Mouse (Mus musculus): Measurements from ENCODE around the gene Pfn1. TPM values are rescaled to one million over a fixed set of nuclear protein-coding genes. Genes with fewer than 3 reads are reported as not detected.

The Pfn1 gene
- total RNA-seq, 4 experiments from 2014 or later: 218 to 265 (median 251) TPM

Other genes starting within 250 kb of the Pfn1 start
- gene Pelp1, start 244.6 kb downstream of the Pfn1 start, total RNA-seq (2022): 10 to 100 TPM; 19.6 to 23.3 (median 20.6) TPM
- gene Arrb2, start 222.0 kb downstream of the Pfn1 start, total RNA-seq (2022): 1 to 10 TPM; 5.9 to 9.2 (median 7.4) TPM
- 1 to 10 TPM; 4.1 to 5.3 (median 4.6) TPM for gene Med11, start 202.7 kb downstream of the Pfn1 start, total RNA-seq (2022)
- under 1 TPM in 3 of 4 experiments, not detected in 1; 0.10 to 0.48 (median 0.31) TPM for gene Zmynd15, start 195.2 kb downstream of the Pfn1 start, total RNA-seq (2022)
- gene Cxcl16, start 194.7 kb downstream of the Pfn1 start, total RNA-seq (2022): under 1 TPM; 0.54 to 0.75 (median 0.63) TPM
- not detected for gene Tm4sf5, start 149.4 kb downstream of the Pfn1 start, total RNA-seq (2022)
- gene Vmo1, start 140.0 kb downstream of the Pfn1 start, total RNA-seq (2022): not detected
- not detected for gene Gltpd2, start 135.4 kb downstream of the Pfn1 start, total RNA-seq (2022)
- gene Psmb6, start 129.3 kb downstream of the Pfn1 start, total RNA-seq (2022): 100 to 1,000 TPM; 258 to 280 (median 265) TPM
- not detected for gene Gm40193, start 121.7 kb downstream of the Pfn1 start, total RNA-seq (2022)
- 10 to 100 TPM; 15.3 to 17.8 (median 15.4) TPM for gene Pld2, start 114.6 kb downstream of the Pfn1 start, total RNA-seq (2022)
- 10 to 100 TPM; 32.5 to 38.7 (median 33.7) TPM for gene Mink1, start 91.8 kb downstream of the Pfn1 start, total RNA-seq (2022)
- not detected for gene 4930544D05Rik, start 38.8 kb downstream of the Pfn1 start, total RNA-seq (2022)
- 10 to 100 TPM; 11.2 to 20.5 (median 14.7) TPM for gene Chrne, start 35.4 kb downstream of the Pfn1 start, total RNA-seq (2022)
- gene Gp1ba, start 15.5 kb downstream of the Pfn1 start, total RNA-seq (2022): not detected
- gene Rnf167, start 7.4 kb downstream of the Pfn1 start, total RNA-seq (2022): 10 to 100 TPM; 34.9 to 41.1 (median 38.1) TPM
- 100 to 1,000 TPM; 276 to 326 (median 293) TPM for gene Slc25a11, start 7.2 kb downstream of the Pfn1 start, total RNA-seq (2022)
- 1,000 to 10,000 TPM; 7,027 to 9,270 (median 7,380) TPM for gene Eno3, start 2.6 kb upstream of the Pfn1 start, total RNA-seq (2022)
- gene Spag7, start 14.8 kb upstream of the Pfn1 start, total RNA-seq (2022): 10 to 100 TPM; 77.0 to 99.5 (median 81.7) TPM
- gene Camta2, start 33.5 kb upstream of the Pfn1 start, total RNA-seq (2022): 10 to 100 TPM; 35.2 to 43.1 (median 39.3) TPM
- 1 to 10 TPM; 4.1 to 5.6 (median 4.3) TPM for gene Inca1, start 45.5 kb upstream of the Pfn1 start, total RNA-seq (2022)
- 100 to 1,000 TPM; 605 to 698 (median 679) TPM for gene Kif1c, start 45.9 kb upstream of the Pfn1 start, total RNA-seq (2022)
- 10 to 100 TPM; 12.5 to 14.8 (median 13.5) TPM for gene Zfp3, start 109.6 kb upstream of the Pfn1 start, total RNA-seq (2022)
- not detected for gene Scimp, start 157.9 kb upstream of the Pfn1 start, total RNA-seq (2022)
- 10 to 100 TPM; 36.0 to 42.2 (median 41.6) TPM for gene Rabep1, start 190.1 kb upstream of the Pfn1 start, total RNA-seq (2022)

All from gastrocnemius, adult 8-10 months (tissue).